Mouse (Mus musculus) midbrain, postnatal 0 days (tissue): ENCODE measurements around the gene Dimt1. TPM values are rescaled to one million over a fixed set of nuclear protein-coding genes. Genes with fewer than 3 reads are reported as not detected.
"Not testable (repeated sequence)": the region's sequence is repeated elsewhere in the genome, so short reads cannot be mapped to it uniquely, and the experiment has no call there.

Experiments
- ATAC-seq: fragments of 200-750 bp; cut with Nextera tagmentation; 2 replicates; pipeline ENCODE4 v1.8.0; 2017; ENCODE audit warnings: moderate number of reproducible peaks, mild to moderate bottlenecking, moderate TSS enrichment, moderate library complexity; ENCODE audit not compliant: low FRiP score
- DNase-seq: peaks from one replicate; pipeline ENCODE4 v3.0.0-alpha.2; 2015; ENCODE audit warnings: low spot score
- H3K27ac ChIP-seq: fragments of 300-500 bp; sonication (generic); 2 replicates; pipeline ENCODE4 v1.5.1; 2014; ENCODE audit warnings: low read depth, mild to moderate bottlenecking, low read length, mixed read lengths
- H3K27me3 ChIP-seq: fragments of 300-500 bp; sonication (generic); 2 replicates; pipeline ENCODE4 v1.6.1; 2014; ENCODE audit warnings: low read length, control low read depth, mixed read lengths; ENCODE audit not compliant: insufficient read depth
- H3K36me3 ChIP-seq: fragments of 300-500 bp; sonication (generic); 2 replicates; pipeline ENCODE4 v1.6.1; 2014; ENCODE audit warnings: low read length, control low read depth, mixed read lengths; ENCODE audit not compliant: insufficient read depth
- H3K4me1 ChIP-seq: fragments of 300-500 bp; sonication (generic); 2 replicates; pipeline ENCODE4 v1.6.1; 2014; ENCODE audit warnings: mild to moderate bottlenecking, control low read depth, antibody characterized with exemption, low read length, mixed read lengths; ENCODE audit not compliant: insufficient read depth
- H3K4me2 ChIP-seq: fragments of 300-500 bp; sonication (generic); 2 replicates; pipeline ENCODE4 v1.6.1; 2014; ENCODE audit warnings: low read depth, mild to moderate bottlenecking, low read length, mixed read lengths; ENCODE audit not compliant: poor library complexity, severe bottlenecking
- H3K4me3 ChIP-seq: fragments of 300-500 bp; sonication (generic); 2 replicates; pipeline ENCODE4 v1.5.1; 2014; ENCODE audit warnings: low read depth, mild to moderate bottlenecking, low read length, moderate library complexity
- H3K9ac ChIP-seq: fragments of 300-500 bp; sonication (generic); replicated peaks from 2 replicates; pipeline ENCODE4 v1.6.1; 2014; ENCODE audit warnings: mild to moderate bottlenecking, low read length, moderate library complexity, mixed read lengths; ENCODE audit not compliant: poor library complexity, severe bottlenecking
- H3K9me3 ChIP-seq: fragments of 300-500 bp; sonication (generic); 2 replicates; pipeline ENCODE4 v1.6.1; 2016; ENCODE audit warnings: low read length, control low read depth
- CTCF ChIP-seq: IDR thresholded peaks from 2 replicates; pipeline ENCODE4 v1.5.1; 2016; ENCODE audit warnings: antibody characterized with exemption, mild to moderate bottlenecking
- WGBS: fragments of 180-500 bp; shearing (Covaris S2); extraction: QIAGEN DNeasy Blood & Tissue Kit; methylation state at CpG from one replicate; pipeline ENCODE4 v1.1.7; 2014; 5-methylcytosine and 5-hydroxymethylcytosine counted together
- polyA plus RNA-seq: library from polyadenylated mRNA; unstranded; fragments of >200 nt; fragmentation: Nextera tagmentation; extraction: Ambion mirVana; gene quantifications from 2 replicates; pipeline ENCODE4 v1.2.1, GENCODE M21; 2015
- total RNA-seq: library from RNA; depleted of rRNA; stranded (reverse); fragments of >200 nt; gene quantifications from 2 replicates; pipeline ENCODE4 v1.2.3, GENCODE M21; 2014

The Dimt1 gene
- total and polyA plus RNA-seq, 2 experiments from 2014 or later: 16.0 to 29.7 TPM

- no peak overlapping the region for H3K4me3 ChIP-seq
- H3K36me3 ChIP-seq: peaks cover 33% of the 10 kb centered on the region
Observed at GRCm38 (mm10) chr13:106957554-106957953, 10.6 kb downstream of the Dimt1 start.

GRCm38 (mm10) chr13:106958286-106958685 lies 11.4 kb downstream of the Dimt1 start:
- Histone ChIP-seq H3K9ac (no peak overlapping the region), H3K27me3 (no peaks in the 10 kb centered on the region), H3K36me3 (peaks cover 32% of the 10 kb centered on the region), H3K27ac (no peak overlapping the region), H3K4me3 (no peak overlapping the region), H3K4me2 (no peak overlapping the region), H3K9me3 (no peaks in the 10 kb centered on the region), H3K4me1 (no peaks in the 10 kb centered on the region)
- ATAC-seq (no peak), DNase-seq (no peak)
- no peak for TF ChIP-seq CTCF
- WGBS: 93% methylated on average over 3 of the region's 3 CpGs

More at GRCm38 (mm10) chr13:106957554-106957953, 10.6 kb downstream of the Dimt1 start:
- no peak for TF ChIP-seq CTCF
- WGBS: 85% methylated on average over 4 of the region's 4 CpGs
- Histone ChIP-seq H3K9me3 (no peaks in the 10 kb centered on the region), H3K27me3 (no peaks in the 10 kb centered on the region), H3K4me1 (no peaks in the 10 kb centered on the region), H3K27ac (no peak overlapping the region), H3K4me2 (no peak overlapping the region), H3K9ac (no peak overlapping the region)
- no peak for ATAC-seq
- DNase-seq: no peak

- Histone ChIP-seq H3K9me3 (no peaks in the 10 kb centered on the region), H3K27me3 (no peaks in the 10 kb centered on the region), H3K4me3 (no peak overlapping the region), H3K4me1 (no peaks in the 10 kb centered on the region), H3K36me3 (peaks cover 33% of the 10 kb centered on the region), H3K4me2 (no peak overlapping the region), H3K9ac (no peak overlapping the region), H3K27ac (no peak overlapping the region)
- DNase-seq (no peak), ATAC-seq (no peak)
- WGBS: 90% methylated on average over 3 of the region's 3 CpGs
- TF ChIP-seq CTCF: no peak
Observed at GRCm38 (mm10) chr13:106960557-106960956, 13.6 kb downstream of the Dimt1 start.

- Histone ChIP-seq H3K27me3 (no peaks in the 10 kb centered on the region), H3K4me1 (no peaks in the 10 kb centered on the region), H3K36me3 (peaks cover 29% of the 10 kb centered on the region), H3K9me3 (no peaks in the 10 kb centered on the region), H3K4me2 (no peak overlapping the region), H3K27ac (no peak overlapping the region), H3K4me3 (no peak overlapping the region), H3K9ac (no peak overlapping the region)
- TF ChIP-seq CTCF: no peak
- DNase-seq (no peak), ATAC-seq (no peak)
- WGBS: 98% methylated on average over 4 of the region's 4 CpGs
Observed at GRCm38 (mm10) chr13:106961496-106961895, 14.6 kb downstream of the Dimt1 start.

- Histone ChIP-seq H3K4me3 (no peak overlapping the region), H3K9ac (no peak overlapping the region), H3K4me2 (no peak overlapping the region), H3K9me3 (no peaks in the 10 kb centered on the region), H3K27me3 (no peaks in the 10 kb centered on the region), H3K4me1 (no peaks in the 10 kb centered on the region), H3K36me3 (no peaks in the 10 kb centered on the region), H3K27ac (no peak overlapping the region)
- DNase-seq: no peak
- no peak for ATAC-seq
- WGBS: 94% methylated on average over 2 of the region's 2 CpGs
- TF ChIP-seq CTCF: no peak
Observed at GRCm38 (mm10) chr13:106996891-106997290, 50.0 kb downstream of the Dimt1 start.

- 93% methylated on average over 3 of the region's 4 CpGs for whole genome bisulfite sequencing
- H3K27ac ChIP-seq, H3K9ac ChIP-seq, H3K4me2 ChIP-seq, H3K36me3 ChIP-seq, H3K27me3 ChIP-seq, ATAC-seq, DNase-seq, H3K4me1 ChIP-seq, H3K9me3 ChIP-seq, H3K4me3 ChIP-seq: not testable (repeated sequence)
Observed at GRCm38 (mm10) chr13:106997557-106997956, 50.6 kb downstream of the Dimt1 start.
